Mouse (Mus musculus) liver, embryonic 14.5 days (tissue): Measurements from ENCODE around the gene Naa25. TPM values are rescaled to one million over a fixed set of nuclear protein-coding genes. Genes with fewer than 3 reads are reported as not detected.

Experiments used
- ATAC-seq: fragments of 200-750 bp; cut with Nextera tagmentation; 2 replicates; pipeline ENCODE4 v1.8.0; 2017; ENCODE audit warnings: moderate number of reproducible peaks, mild to moderate bottlenecking, moderate library complexity; ENCODE audit not compliant: insufficient read depth
- DNase-seq, 3 experiments: peaks; one replicate each; pipeline ENCODE4 v3.0.0-alpha.2; 2012 to 2013; ENCODE audit warnings: low read depth in 3 of 3, low spot score in 3 of 3
- H3K27ac ChIP-seq: fragments of 300-500 bp; sonication (generic); 2 replicates; pipeline ENCODE4 v1.5.1; 2014; ENCODE audit warnings: moderate library complexity, mild to moderate bottlenecking, control low read depth, inconsistent platforms
- H3K27me3 ChIP-seq: fragments of 300-500 bp; sonication (generic); 2 replicates; pipeline ENCODE4 v1.6.1; 2014; ENCODE audit warnings: mild to moderate bottlenecking, low read length, moderate library complexity; ENCODE audit not compliant: control insufficient read depth, insufficient read depth
- H3K36me3 ChIP-seq: fragments of 300-500 bp; sonication (generic); replicated peaks from 2 replicates; pipeline ENCODE4 v1.6.1; 2014; ENCODE audit warnings: low read depth; ENCODE audit not compliant: control insufficient read depth, insufficient read depth
- H3K4me1 ChIP-seq, 2 experiments: fragments of 200-500 bp in 1 of 2; fragments of 300-500 bp in 1 of 2; sonication (generic) in 1 of 2; replicated peaks; 2 replicates each; pipeline ENCODE4 v1.6.1; 2012 to 2014; ENCODE audit warnings: antibody characterized with exemption in 1 of 2, inconsistent platforms in 1 of 2, low read length in 1 of 2; ENCODE audit not compliant: control insufficient read depth in 2 of 2, insufficient read depth in 2 of 2
- H3K4me2 ChIP-seq: fragments of 300-500 bp; sonication (generic); 2 replicates; pipeline ENCODE4 v1.6.1; 2014; ENCODE audit warnings: low read depth, mild to moderate bottlenecking, control low read depth, moderate library complexity
- H3K4me3 ChIP-seq, 2 experiments: fragments of 200-500 bp in 1 of 2; fragments of 300-500 bp in 1 of 2; sonication (generic) in 1 of 2; 2 replicates each; pipeline ENCODE4 v1.5.1; 2012 to 2014; ENCODE audit warnings: low read depth in 2 of 2, low read length in 2 of 2, mild to moderate bottlenecking in 2 of 2, control low read depth in 1 of 2, inconsistent platforms in 1 of 2, moderate library complexity in 1 of 2; ENCODE audit not compliant: insufficient read depth in 1 of 2
- H3K9ac ChIP-seq: fragments of 300-500 bp; sonication (generic); replicated peaks from 2 replicates; pipeline ENCODE4 v1.6.1; 2014; ENCODE audit warnings: mild to moderate bottlenecking, control low read depth, moderate library complexity
- H3K9me3 ChIP-seq: fragments of 300-500 bp; sonication (generic); 2 replicates; pipeline ENCODE4 v1.6.1; 2016; ENCODE audit warnings: low read length, mixed read lengths; ENCODE audit not compliant: control insufficient read depth
- CTCF ChIP-seq: IDR thresholded peaks from 2 replicates; pipeline ENCODE4 v1.5.1; 2016; ENCODE audit warnings: antibody characterized with exemption, low read depth, control low read depth
- EP300 ChIP-seq: IDR thresholded peaks from 2 replicates; pipeline ENCODE4 v1.6.1; 2016; ENCODE audit warnings: antibody characterized with exemption, low read depth
- WGBS: fragments of 180-500 bp; shearing (Covaris S2); extraction: QIAGEN DNeasy Blood & Tissue Kit; methylation state at CpG from one replicate; pipeline ENCODE4 v1.1.7; 2014; ENCODE audit not compliant: insufficient replicate concordance; 5-methylcytosine and 5-hydroxymethylcytosine counted together
- polyA plus RNA-seq, 2 experiments: library from polyadenylated mRNA; depleted of rRNA in 1 of 2; stranded (reverse) in 1 of 2; unstranded in 1 of 2; fragments of >200 nt; fragmentation: Nextera tagmentation in 1 of 2; extraction: Ambion mirVana in 1 of 2; gene quantifications; 2 replicates each; pipeline versions ENCODE4 v1.2.1 to v1.2.3; 2012 to 2014

The Naa25 gene
- polyA plus RNA-seq, 2 experiments = 8.8 to 18.5 TPM

DNA sequence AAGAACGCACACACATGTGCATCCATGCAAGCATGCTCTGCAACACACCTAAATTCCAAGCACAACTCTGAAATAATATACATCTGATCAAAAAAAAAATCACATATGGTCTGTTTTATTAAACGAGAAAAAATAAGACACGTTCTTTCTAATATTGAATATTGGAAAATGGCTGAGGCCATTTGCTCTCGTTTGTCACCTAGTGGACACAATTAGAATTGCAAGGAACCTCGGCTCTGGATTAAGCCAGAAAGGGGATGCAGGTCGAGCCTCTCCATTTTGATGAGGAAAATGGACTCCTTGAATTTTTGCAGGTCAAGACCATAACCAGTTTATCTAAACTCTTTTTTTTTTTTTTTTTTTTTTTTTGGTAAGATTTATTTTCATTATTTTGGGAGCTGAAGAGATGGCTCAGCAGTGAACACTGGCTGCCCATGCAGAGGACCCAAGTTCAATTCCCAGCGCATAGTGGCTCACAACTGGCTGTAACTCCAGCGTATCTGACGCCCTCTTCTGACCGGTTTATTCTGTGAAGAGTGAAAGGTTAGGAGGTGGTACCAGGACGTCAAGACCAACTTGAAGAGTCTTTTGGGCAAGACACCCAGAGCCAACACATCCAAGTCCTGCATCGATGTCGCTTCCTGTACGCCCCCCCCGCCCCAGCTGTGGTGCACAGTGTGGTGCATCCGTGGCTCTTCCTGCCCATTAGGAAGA lies 4.9 kb upstream of the Naa25 start:
- no peak overlapping the region for H3K4me2 ChIP-seq
- H3K4me3 ChIP-seq = no peak overlapping the region
- 49% methylated on average over 16 of the region's 16 CpGs for WGBS
- DNase-seq (peak in 1 of 3 experiments; percentile 42), ATAC-seq (no peak)
- no peaks in the 10 kb centered on the region for H3K27me3 ChIP-seq
- TF ChIP-seq EP300 (no peak), CTCF (peak; percentile 79)
- H3K36me3 ChIP-seq = no peaks in the 10 kb centered on the region
- no peaks in the 10 kb centered on the region; the same call in 1 of the 2 replicates for H3K9me3 ChIP-seq
- no peak overlapping the region for H3K27ac ChIP-seq
- no peak overlapping the region for H3K9ac ChIP-seq
- H3K4me1 ChIP-seq = peaks cover 6 to 8% of the 10 kb centered on the region in 2 experiments

DNA sequence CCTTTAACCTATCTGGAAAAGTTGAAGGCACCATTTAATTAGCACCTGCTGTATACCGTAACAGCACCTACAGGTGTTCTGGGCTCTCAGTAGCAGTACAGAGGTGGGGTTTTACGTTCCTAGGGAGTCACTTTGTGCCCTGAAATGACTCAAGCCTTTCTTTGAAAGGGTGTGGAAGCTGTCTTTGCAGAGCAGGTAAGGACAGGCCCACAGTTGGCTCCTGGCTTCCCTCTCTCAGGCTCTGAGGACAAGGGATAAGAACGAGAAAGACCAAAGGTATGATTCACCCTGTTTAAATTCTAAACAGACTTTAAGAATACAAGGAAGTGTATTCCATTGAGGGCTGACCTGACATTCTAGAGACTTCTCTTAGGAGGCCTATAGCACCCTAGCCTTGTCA lies 4.3 kb upstream of the Naa25 start:
- Histone ChIP-seq H3K4me2 (no peak overlapping the region), H3K4me1 (peaks cover 6 to 8% of the 10 kb centered on the region in 2 experiments), H3K27ac (no peak overlapping the region), H3K9ac (no peak overlapping the region), H3K36me3 (no peaks in the 10 kb centered on the region), H3K27me3 (no peaks in the 10 kb centered on the region), H3K4me3 (no peak overlapping the region), H3K9me3 (no peaks in the 10 kb centered on the region; the same call in 1 of the 2 replicates)
- no peak for ATAC-seq
- DNase-seq = no peak
- TF ChIP-seq CTCF = no peak
- TF ChIP-seq EP300 = no peak
- 66% methylated on average over 3 of the region's 3 CpGs for WGBS

DNA sequence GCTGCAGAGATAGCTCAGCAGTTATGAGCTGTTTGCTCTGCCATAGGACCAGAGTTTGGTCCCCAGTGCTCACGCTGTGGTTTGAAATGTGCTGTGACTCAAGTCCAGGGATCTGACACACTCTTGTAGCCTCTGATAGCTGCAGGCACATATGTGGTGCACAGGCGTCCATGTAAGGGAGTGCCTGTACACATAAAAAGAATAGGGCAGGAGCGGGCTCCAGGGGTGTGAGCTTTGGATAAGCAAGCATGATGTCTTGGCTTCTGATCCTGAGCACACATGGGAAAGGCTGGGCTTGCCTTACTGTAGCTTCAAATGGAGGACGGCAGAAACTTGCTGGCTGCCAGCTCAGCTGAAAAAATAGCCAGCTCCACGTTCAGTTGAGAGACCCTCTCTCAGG lies 2.1 kb upstream of the Naa25 start:
- Histone ChIP-seq H3K27me3 (no peaks in the 10 kb centered on the region), H3K4me2 (no peak overlapping the region), H3K9ac (no peak overlapping the region), H3K4me3 (no peak overlapping the region), H3K4me1 (peaks cover 20 to 22% of the 10 kb centered on the region in 2 experiments), H3K27ac (no peak overlapping the region), H3K36me3 (no peaks in the 10 kb centered on the region; the same call in 1 of the 2 replicates), H3K9me3 (no peaks in the 10 kb centered on the region; the same call in 1 of the 2 replicates)
- DNase-seq (no peak), ATAC-seq (no peak)
- 70% methylated on average over 5 of the region's 5 CpGs for WGBS
- no peak for TF ChIP-seq CTCF
- no peak for TF ChIP-seq EP300

DNA sequence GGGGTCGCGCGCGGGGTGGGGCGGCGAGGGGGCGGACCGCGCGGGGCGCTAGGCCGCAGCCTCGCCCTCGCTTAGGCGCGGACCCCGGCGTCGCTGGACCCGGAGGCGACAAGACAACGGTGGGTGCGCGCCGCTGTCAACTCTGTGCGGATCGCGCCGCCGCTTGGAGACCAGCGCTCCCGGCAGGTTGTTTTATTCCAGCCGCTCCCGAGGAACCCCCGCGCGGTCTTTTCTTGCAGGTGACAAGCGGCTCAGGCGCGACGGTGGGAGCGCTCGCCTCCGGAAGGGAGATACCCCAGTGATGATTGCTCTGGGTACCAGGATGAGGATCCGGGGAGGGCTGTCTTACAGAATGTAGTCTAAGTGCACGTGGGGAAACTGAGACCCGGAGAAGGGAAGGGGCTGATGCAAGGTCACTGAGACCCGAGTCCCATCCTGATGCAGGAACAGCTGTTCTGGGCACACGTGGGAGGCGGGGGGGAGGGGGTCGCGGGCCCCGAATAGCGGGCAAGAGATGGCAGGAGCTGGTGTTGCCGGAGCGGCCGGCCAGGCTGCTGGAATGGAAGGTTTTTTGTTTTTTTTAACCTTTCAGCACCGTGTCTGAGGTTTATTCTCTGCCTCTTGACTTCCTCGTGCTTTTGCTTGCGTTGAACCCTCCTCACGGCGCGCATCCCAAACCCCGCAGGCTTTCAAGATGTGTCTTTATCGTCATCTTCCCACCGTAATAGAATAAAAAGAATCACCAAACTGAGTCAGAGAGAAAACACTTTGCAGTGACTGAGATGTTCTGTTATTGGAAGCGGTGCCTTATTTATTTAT lies 619 bp downstream of the Naa25 start:
- Histone ChIP-seq H3K4me1 (peaks cover 26 to 31% of the 10 kb centered on the region in 2 experiments), H3K4me2 (peak overlapping the region; percentile 98), H3K9me3 (no peaks in the 10 kb centered on the region; the same call in 1 of the 2 replicates), H3K27me3 (no peaks in the 10 kb centered on the region), H3K27ac (peak overlapping the region; percentile 38), H3K9ac (peak overlapping the region; percentile 83), H3K4me3 (peak overlapping the region; percentile 76 to 89), H3K36me3 (no peaks in the 10 kb centered on the region; the same call in none of the 2 replicates)
- no peak for DNase-seq
- TF ChIP-seq CTCF (no peak), EP300 (no peak)
- peak; percentile 75 for ATAC-seq
- WGBS = under 1% methylated on average over 67 of the region's 67 CpGs
